Mouse (Mus musculus) olfactory bulb, adult 2 months (tissue): Measurements from ENCODE around the gene Olfr995. TPM values are rescaled to one million over a fixed set of nuclear protein-coding genes. Genes with fewer than 3 reads are reported as not detected.

Experiments
- H3K27ac ChIP-seq: fragments of 200-500 bp; 2 replicates; pipeline ENCODE4 v1.5.1; 2012; ENCODE audit warnings: low read depth, low read length; ENCODE audit not compliant: insufficient read depth
- H3K4me1 ChIP-seq: fragments of 200-500 bp; 2 replicates; pipeline ENCODE4 v1.6.1; 2012; ENCODE audit warnings: low read length; ENCODE audit not compliant: control insufficient read depth, insufficient read depth
- H3K4me3 ChIP-seq: fragments of 200-500 bp; 2 replicates; pipeline ENCODE4 v1.5.1; 2012; ENCODE audit warnings: mild to moderate bottlenecking, low read depth, low read length, moderate library complexity; ENCODE audit not compliant: insufficient read depth
- CTCF ChIP-seq: fragments of 200-500 bp; IDR thresholded peaks from 2 replicates; pipeline ENCODE4 v1.5.1; 2012; ENCODE audit warnings: low read depth, mild to moderate bottlenecking, low read length, moderate library complexity; ENCODE audit not compliant: insufficient read depth
- POLR2A ChIP-seq: fragments of 200-500 bp; IDR thresholded peaks from 2 replicates; pipeline ENCODE4 v1.6.1; 2012; ENCODE audit warnings: mild to moderate bottlenecking, low read depth, low read length, moderate library complexity; ENCODE audit not compliant: insufficient read depth
- WGBS: fragments of 180-500 bp; shearing (Covaris S2); methylation state at CpG from one replicate; pipeline ENCODE4 v1.1.7; 2018; 5-methylcytosine and 5-hydroxymethylcytosine counted together
- polyA plus RNA-seq: library from polyadenylated mRNA; stranded (reverse); fragments of >200 nt; gene quantifications from 2 replicates; pipeline ENCODE4 v1.2.4, GENCODE M21; 2012; ENCODE audit warnings: low replicate concordance; ENCODE audit not compliant: missing spikeins, insufficient read depth, insufficient read length

Olfr995 gene
- not detected in 2 replicates for polyA plus RNA-seq

DNA sequence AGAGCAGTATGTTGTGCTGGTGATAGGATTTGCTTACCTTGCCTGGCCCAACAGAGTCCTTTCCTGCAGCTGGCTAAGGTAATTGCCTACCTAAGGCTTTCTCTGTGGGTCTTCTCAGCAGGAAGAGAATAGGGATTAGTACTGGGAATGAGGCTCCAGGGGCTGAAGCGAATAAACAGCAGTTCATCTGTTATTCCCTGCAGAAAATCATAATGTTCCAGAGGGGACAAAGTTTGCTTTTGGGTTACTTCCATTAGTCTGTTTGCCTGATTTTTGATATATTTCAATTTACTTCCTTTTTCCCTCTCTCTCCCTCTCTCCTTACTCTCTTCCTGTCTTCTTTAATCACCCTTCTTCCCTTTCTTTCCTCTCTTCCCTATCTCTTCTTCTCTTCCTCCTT lies at the start of gene Olfr995:
Gene Olfr995, minus strand, starts transcription at position 101 of the 400 bp plus-strand sequence.
- Histone ChIP-seq H3K4me1 (no peaks in the 10 kb centered on the region), H3K27ac (no peak within 1 kb of the TSS), H3K4me3 (no peak within 1 kb of the TSS)
- no peak for TF ChIP-seq POLR2A
- no peak for TF ChIP-seq CTCF
- WGBS = 39% methylated on average over 1 of the region's 1 CpGs

DNA sequence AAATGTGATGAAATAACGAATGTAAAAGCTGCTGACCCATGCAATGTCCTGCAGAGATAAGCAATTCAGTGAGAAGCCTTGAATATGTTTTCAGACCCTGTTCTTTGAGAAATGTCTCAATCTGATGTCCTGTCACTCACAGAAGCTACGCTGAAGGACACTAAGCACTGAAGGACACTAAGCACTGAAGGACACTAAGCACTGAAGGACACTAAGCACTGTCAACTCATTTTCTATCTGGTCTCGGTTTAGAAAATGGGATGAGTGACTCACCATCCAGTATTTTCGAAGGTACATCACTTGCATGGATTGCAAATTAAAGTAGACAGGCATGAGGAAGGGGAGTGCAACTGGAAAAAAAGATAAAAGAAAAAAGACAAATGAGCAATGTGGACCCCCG lies 47.0 kb upstream of the Olfr995 start:
- Histone ChIP-seq H3K4me3 (no peak overlapping the region), H3K27ac (no peak overlapping the region), H3K4me1 (no peaks in the 10 kb centered on the region)
- WGBS = 82% methylated on average over 5 of the region's 5 CpGs
- TF ChIP-seq CTCF (no peak), POLR2A (no peak)

DNA sequence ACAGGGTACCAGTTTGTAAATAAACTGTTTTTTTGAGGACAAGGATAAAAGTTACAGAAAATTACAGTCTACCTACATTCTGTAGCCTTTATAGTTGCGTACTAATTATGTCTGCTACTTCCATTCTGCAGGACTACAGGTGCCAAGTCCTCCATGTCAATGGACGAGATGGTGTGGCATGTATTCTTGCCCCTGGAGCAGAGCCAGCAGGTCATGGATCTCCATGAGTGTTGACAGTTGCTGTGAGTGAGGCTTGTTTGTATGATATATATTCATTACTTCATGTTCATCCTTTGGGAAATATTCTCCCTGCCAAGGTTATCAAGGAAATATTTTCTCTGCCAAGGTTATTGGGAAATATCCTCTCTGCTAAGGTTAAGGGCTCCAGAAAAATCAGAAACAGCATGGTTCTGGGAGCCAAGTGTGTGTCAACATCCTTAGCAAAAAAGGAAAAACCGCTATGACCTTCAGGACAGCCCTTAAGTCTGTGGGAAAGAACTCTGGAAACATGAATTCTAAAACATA lies 23.4 kb upstream of the Olfr995 start:
- TF ChIP-seq POLR2A = no peak
- no peak for TF ChIP-seq CTCF
- WGBS = 72% methylated on average over 3 of the region's 3 CpGs
- no peaks in the 10 kb centered on the region for H3K4me1 ChIP-seq
- no peak overlapping the region for H3K27ac ChIP-seq
- H3K4me3 ChIP-seq = no peak overlapping the region

DNA sequence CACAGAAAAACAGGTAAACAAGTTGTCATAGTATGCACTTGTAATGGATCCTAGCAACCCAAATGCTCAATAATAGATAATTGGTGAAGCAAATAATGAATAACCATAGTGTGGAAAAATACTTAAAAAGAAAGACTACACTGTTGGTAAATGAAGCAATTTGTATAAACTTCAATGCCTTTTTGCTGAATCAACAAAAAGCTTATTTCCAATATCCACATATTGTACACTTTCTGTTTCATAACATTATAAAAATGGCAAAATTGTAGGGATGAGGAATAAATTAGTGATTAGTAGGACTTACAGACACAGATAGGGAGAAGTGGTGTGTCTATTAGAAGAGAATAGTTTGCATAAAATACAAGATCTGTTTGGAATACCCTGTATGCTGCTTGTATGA lies 893 bp downstream of the Olfr995 start:
- no peak for TF ChIP-seq CTCF
- no peak for TF ChIP-seq POLR2A
- H3K4me3 ChIP-seq = no peak overlapping the region
- H3K4me1 ChIP-seq = no peaks in the 10 kb centered on the region
- no peak overlapping the region for H3K27ac ChIP-seq

DNA sequence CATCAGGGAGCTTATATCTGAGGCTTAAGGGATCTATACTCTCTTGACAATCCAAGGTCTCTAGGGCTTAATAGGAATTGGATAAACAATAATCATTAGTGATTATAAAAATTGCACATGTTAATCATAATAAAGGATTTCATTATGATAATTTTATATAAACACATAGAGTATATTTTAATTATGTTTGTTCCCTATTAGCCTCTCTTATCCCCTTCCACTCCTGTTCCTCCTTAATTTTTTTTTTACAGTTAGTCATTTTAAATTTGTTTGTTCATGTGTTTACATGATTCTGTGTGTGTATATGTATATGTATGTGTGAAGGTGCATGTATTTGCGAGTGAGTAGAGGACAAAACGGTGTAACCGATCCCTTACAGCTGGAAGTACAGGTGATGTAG lies 7.1 kb downstream of the Olfr995 start, which contains the start of gene Olfr994:
Gene Olfr994, minus strand, starts transcription at position 101 of the 400 bp plus-strand sequence.
- 93% methylated on average over 3 of the region's 3 CpGs for WGBS
- H3K27ac ChIP-seq = no peak within 1 kb of the TSS
- H3K4me3 ChIP-seq = no peak within 1 kb of the TSS
- H3K4me1 ChIP-seq = no peaks in the 10 kb centered on the region
- no peak for TF ChIP-seq POLR2A
- no peak for TF ChIP-seq CTCF

DNA sequence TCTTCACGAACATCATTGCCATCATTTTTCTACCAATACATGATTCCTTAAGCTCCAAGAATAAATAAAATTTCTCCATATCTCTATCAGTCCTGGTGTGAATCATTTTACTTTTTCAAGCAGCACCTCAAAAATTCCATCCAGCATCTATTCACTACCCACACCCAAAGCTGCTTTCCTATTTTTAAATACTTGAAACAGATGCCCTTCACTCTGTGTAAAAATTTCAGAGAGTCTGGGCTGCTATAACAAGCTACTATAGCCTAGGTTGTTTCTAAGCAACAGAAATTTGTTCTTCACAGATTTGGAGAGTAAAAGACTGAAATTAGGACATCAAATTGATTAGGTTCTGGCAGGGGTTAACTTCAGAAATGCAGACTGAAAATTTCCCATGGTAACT lies 17.5 kb downstream of the Olfr995 start:
- no peak overlapping the region for H3K27ac ChIP-seq
- WGBS = 93% methylated on average over 1 of the region's 1 CpGs

DNA sequence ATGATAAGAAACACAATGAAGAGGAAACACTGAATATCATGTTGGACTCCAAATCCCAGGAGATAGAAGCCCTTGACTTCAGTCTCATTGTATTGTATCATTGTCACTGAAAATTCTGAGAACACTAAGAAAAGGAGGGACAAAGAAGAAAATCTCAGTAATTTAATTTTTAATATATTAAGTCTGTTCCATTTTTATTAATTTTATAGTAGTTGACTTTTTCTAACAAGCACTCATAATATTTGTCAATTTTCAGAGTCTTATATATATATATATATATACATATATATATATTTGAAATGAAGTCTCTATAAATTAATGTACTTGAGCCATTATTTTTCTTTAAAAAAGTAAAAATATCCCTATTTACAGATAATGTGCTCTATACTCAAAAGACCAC lies 28.7 kb downstream of the Olfr995 start, which contains the start of gene Olfr993:
Gene Olfr993, minus strand, starts transcription at position 101 of the 400 bp plus-strand sequence.
- H3K4me3 ChIP-seq = no peak within 1 kb of the TSS
- TF ChIP-seq POLR2A = no peak
- no peak for TF ChIP-seq CTCF
- H3K4me1 ChIP-seq = no peaks in the 10 kb centered on the region
- H3K27ac ChIP-seq = no peak within 1 kb of the TSS

More for the DNA sequence above, 17.5 kb downstream of the Olfr995 start:
- H3K4me1 ChIP-seq = no peaks in the 10 kb centered on the region
- no peak overlapping the region for H3K4me3 ChIP-seq
- TF ChIP-seq CTCF = no peak
- TF ChIP-seq POLR2A = no peak

DNA sequence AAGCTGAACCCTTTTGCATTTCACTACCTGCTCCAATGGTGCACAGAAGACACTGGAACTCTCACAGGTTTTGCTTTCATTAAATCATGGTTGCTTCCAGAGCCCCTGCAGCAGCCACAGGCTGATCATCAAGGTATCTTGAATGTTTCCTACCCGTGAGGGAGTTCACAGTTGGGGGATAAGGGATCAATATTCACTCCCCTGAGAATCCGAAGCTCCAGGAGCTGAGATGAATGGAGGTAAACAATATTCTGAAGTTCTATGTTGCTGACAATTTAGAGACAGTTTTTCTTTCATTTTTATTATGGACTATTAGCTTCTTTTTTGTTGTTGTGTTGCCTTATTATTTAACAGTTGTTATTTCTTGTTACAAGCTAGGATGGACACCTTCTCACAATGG lies 34.1 kb downstream of the Olfr995 start, which contains the start of gene Olfr992:
Gene Olfr992, minus strand, starts transcription at position 101 of the 400 bp plus-strand sequence.
- no peak for TF ChIP-seq POLR2A
- no peak for TF ChIP-seq CTCF
- Histone ChIP-seq H3K27ac (no peak within 1 kb of the TSS), H3K4me1 (no peaks in the 10 kb centered on the region), H3K4me3 (no peak within 1 kb of the TSS)
- WGBS = 55% methylated on average over 2 of the region's 2 CpGs

Other genes starting within 250 kb of the Olfr995 start
- gene Lrrc55, start 246.4 kb downstream of the Olfr995 start, polyA plus RNA-seq = 119 TPM in 1 of 2 replicates, not detected in the other
- gene Olfr987, start 104.3 kb downstream of the Olfr995 start, polyA plus RNA-seq = not detected in 2 replicates
- gene Olfr988, start 80.4 kb downstream of the Olfr995 start, polyA plus RNA-seq = not detected in 2 replicates
- not detected in 2 replicates for gene Olfr992, start 34.2 kb downstream of the Olfr995 start, polyA plus RNA-seq
- not detected in 2 replicates for gene Olfr993, start 28.8 kb downstream of the Olfr995 start, polyA plus RNA-seq
- gene Olfr994, start 7.2 kb downstream of the Olfr995 start, polyA plus RNA-seq = not detected in 2 replicates
- gene 4833423E24Rik, start 75.4 kb upstream of the Olfr995 start, polyA plus RNA-seq = not detected in 2 replicates
- not detected in 2 replicates for gene Olfr996, start 135.6 kb upstream of the Olfr995 start, polyA plus RNA-seq
- gene Olfr998, start 145.3 kb upstream of the Olfr995 start, polyA plus RNA-seq = not detected in 2 replicates
- not detected in 2 replicates for gene Olfr1000, start 168.3 kb upstream of the Olfr995 start, polyA plus RNA-seq
- not detected in 2 replicates for gene Olfr1002, start 207.1 kb upstream of the Olfr995 start, polyA plus RNA-seq
- not detected in 2 replicates for gene Olfr154, start 220.8 kb upstream of the Olfr995 start, polyA plus RNA-seq
- not detected in 2 replicates for gene Olfr1006, start 235.1 kb upstream of the Olfr995 start, polyA plus RNA-seq
- gene Olfr1008, start 245.8 kb upstream of the Olfr995 start, polyA plus RNA-seq = not detected in 2 replicates